Mouse (Mus musculus) thymus, postnatal 4 days (tissue): ENCODE data around the gene Rasal1.

Source experiments
- DNase-seq: peaks from one replicate; pipeline ENCODE4 v3.0.0; 2021

The Rasal1 gene

DNA sequence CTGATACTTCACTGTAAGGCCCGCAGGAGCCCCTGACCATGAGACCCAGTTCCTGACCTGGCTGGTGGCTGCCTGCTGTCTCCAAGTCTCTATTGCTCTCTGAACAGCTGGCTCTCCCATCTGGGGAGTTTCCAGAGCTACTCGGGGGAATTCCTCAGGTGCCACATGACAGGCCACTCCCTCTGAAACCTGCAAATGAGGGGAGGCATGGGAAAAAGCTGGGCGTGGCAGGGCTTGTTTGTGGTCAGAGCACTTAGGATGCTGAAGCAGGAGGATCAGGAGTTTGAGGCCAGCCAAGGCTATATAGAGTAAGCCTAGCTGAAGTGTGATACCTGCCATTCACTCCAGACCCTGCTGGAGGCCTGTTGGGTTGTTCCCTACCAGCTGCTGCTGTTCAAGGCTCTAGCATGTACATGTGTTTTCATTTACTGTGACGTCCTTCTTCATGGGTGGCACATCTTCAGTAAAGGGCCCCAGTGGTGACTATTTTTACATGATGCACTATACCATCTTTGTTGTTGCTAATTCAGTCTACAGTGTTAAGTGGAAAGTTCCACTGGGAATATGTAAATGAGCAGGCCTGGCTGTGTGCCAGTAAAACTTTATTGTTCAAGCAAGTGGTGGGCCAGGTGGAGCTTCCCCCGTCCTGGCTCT, 26.3 kb upstream of the Rasal1 start:
- DNase-seq = peak; percentile 48

DNA sequence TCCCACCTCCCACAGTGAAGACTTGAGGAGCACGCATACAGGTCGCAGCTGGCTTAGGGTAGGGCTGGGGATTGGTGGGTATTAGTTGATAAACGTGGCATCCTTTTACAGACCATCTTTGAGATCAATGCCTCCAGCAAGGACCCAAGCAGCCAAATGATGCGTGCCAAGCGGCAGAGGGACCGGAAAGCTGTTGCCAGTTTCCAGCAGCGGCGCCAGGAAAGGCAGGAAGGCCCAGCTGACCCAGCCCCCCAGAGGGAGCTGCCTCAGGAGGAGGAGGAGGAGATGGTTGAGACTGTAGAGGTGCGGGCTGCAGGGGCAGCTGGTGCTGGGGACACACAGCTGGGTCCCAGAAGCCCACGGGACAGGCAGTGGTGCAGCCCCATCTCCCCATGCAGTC, 24.2 kb upstream of the Rasal1 start:
- no peak for DNase-seq

DNA sequence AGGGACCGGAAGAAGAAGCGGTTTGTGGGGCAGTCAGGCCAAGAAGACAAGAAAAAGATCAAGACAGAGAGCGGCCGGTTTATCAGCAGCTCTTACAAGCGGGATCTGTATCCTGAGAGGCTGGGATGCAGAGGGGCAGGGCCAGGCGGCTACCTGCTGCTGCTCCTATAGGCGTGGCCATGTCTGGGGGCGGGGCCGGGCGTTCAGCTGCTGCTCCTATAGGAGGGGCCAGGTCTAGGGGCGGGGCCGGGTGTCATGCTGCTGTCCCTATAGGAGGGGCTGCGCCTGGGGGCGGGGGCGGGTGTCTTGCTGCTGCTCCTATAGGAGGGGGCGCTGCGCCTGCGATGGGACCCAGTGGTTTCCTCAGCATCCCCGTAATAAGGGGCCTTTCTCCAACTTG, 22.2 kb upstream of the Rasal1 start:
- peak; percentile 74 for DNase-seq

DNA sequence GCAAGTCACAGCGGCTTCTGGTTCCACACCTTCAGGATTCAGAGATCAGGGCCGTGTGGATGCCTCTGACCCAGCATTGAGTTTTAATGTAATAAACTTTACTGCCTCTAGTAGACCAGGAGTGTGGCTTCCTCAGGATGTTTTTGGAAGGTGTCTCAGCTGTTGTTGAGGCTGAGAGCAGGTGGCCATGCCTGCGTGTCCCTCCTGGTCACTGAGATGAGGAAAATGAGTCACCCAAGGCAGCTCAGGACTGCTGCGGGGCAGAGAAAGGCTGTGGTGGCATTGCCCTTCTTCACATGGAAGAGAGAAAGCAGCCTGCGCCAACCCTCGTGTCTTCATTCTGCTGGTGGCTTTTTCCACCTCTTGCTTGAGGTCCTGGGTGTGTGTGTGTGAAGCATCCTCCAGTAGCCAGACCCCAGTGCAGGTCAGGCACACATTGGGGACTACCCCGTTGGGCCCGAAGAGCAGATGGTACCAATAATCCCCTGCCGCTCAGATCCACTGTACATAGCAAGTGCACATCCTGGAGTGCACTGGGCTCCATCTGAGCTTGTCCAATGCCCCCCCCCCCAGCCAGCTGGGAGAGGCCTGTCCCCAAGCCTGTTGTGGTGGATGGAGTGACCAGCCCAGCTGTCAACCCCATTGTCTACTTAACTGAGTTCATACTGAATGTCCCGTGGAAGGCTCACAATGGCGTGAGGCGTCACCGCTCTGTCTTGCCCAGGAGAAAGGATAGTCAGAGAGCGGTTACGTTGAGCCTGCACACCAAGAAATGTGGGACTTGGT, 20.9 kb upstream of the Rasal1 start:
- DNase-seq = no peak

DNA sequence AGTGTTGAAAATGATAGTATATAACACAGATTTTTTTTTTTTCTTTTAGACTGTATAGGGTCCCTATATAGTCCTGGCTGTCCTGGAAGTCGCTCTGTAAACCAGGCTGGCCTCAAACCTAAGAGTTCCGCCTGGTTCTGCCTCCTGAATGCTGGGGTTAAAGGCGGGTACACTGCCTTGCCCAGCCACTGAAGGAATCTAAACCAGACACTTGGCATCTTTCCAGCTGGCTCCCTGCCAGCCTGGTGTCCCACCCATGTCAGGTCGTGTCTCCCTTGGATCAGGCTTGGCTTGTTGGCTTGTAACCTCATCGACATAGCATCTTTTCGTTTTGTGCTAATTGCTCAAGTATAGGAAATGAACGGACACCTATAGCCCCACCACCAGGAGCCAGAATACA, 20.0 kb upstream of the Rasal1 start:
- DNase-seq = no peak

DNA sequence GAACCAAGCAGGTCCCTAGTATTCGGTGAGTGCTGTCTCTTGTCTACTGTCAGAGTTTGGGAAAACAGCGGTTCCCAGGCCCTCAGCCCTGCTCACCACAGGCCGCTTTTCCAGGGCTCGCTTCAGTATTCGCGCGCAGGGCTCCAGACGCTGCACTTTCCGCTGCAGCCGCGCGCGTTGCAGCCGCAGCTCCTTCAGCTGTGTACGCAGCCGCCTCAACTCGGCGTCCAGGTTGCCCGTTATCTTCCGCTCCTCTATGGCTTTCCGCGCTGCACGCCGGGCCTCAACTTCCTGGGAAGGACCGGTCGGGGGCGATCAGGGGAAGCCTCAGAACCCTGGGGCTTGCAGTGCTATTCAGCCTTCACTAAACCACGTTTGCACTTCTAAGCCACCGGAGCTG, 17.5 kb upstream of the Rasal1 start:
- DNase-seq = peak; percentile 69

DNA sequence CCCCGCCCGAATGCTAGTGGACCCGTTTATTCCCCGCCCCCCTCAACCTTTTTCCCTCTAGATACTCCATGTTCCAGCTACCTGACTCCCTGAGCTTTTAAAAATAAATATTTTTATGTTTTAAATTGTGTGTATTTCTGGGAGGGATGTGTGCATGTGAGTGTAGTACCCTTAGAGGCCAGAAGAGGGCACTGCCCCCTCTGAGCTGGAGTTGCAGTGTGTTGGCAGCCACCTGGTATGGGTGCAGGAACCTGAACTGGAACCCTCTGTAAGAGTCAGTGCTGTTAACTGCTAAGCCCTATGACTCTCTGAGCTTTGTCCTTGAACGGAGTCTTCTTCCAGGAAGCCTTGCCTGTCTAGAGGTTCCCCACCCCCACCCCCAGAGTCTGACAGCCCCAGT, 16.7 kb upstream of the Rasal1 start:
- peak; percentile 16 for DNase-seq

DNA sequence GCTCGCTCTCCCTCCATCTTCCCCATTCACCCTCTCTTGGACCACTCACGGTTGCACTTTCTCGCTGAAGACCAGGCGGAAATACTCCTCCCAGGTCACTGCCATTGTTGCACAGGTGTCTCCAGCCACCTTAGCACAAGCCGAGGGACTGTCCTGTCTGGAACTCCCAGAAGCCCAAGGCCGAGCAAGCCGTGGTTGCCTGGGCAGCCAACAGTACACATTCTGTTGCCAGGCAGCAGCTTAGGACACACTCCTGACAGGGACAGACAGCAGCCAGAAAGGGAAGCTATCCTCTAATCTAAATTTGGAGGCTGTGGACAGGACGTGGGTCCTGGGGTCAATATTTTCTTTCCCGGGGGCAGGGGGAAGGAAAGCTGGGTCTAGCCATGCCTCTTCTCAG, 14.5 kb upstream of the Rasal1 start, which contains the start of gene Cfap73:
Gene Cfap73, minus strand, starts transcription at position 105 of the 400 bp plus-strand sequence.
- DNase-seq = no peak

DNA sequence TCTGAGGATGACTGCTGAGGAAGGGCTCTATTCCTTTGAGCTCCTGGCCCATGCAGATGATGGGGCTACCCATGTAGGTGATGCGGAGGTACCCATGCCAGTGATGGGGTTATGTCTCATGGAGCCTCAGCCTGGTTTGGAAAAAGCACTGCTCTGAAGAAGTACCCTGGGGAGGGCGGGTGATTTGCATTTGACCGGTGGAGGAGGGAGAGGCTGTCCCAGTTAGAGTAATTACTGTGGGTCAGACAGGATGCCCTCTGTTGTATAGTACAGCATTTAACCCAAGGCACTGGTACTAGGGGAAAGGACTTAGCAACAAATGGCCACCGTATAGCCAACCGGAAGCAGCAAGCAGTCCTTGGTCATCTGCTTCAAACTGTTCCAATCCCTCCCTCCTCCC, 13.8 kb upstream of the Rasal1 start:
- no peak for DNase-seq

DNA sequence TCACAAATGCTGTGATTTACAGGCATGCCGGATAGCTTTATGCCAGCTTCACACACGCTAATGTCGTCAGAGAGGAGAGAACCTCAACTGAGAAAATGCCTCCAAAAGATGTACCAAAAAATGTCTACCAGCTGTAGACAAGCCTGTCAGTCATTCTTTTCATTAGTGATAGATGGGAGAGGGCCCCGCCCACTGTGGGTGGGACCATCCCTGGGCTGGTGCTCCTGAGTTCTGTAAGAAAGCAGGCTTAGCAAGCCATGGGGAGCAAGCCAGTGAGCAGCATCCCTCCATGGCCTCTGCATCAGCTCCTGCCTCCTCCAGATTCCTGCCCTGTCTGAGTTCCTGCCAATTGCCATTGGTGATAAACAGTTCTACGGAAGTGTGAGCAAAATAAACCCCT, 13.0 kb upstream of the Rasal1 start:
- no peak for DNase-seq

DNA sequence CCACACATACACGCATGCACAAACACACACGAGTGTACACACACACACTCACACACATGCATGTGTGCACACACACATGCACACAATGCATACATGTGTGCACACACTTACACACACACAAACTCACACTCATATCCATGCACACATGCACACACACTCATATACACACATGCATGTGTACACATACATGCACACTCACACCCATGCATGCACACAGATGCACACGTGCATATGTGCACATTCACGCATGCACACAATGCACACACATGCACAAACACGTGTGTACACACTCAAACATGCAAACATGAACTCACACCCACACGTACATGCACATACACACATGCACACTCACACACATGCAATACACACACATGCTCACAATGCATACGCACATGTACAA, 8.5 kb upstream of the Rasal1 start:
- no peak for DNase-seq

DNA sequence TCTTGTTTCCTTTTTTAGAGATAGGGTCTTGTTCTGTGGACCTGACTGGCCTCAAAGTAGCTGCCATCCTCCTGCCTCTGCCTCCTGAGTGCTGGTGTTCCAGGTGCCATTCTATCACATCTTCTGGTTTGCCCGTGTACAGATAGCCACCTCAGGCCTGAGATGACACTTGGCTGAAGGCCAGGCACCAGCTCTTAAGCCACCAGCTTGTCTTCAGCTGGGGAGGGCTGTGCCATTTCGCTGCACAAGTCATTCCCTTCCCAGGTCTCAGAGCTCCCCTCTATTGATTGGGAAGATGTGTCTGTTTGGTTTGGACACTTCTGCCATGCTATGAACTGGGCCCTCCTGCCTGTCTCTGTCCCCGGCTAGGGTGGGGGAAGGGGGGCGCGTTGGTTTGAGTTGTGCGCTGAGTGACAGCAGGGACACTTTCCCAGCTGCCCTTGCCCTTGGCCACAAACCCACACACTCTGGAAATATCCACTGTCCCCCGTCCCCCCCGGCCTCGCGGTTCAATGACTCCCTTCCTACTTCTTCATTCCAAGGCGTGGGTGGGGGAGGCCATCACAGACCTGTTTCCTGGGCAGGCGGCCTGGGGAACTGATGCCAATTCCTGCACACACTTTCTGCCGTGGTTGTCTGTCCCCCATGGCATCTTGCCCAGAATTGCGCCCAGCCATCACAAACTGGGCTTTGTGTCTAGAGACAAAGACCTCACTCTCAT, 5.1 kb upstream of the Rasal1 start:
- no peak for DNase-seq

DNA sequence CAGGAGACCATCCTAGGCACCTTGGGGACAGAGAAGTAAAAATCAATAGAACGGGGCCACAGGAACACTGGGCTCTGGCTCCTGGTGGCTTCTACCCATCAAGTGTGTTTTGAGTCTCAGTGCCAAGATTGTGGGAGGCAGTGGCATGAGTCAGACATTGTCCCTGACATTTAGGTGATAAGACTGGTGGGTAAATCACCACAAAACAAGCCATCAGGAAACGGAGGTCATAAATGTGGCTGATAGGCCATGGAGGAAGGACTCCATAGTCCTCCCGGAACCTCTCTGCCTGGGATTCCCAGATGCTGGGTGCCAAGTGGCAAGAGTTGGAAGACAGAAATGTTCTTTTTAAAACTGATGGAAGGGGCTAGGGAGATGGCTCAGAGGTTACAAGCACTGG, 4.4 kb upstream of the Rasal1 start:
- no peak for DNase-seq

DNA sequence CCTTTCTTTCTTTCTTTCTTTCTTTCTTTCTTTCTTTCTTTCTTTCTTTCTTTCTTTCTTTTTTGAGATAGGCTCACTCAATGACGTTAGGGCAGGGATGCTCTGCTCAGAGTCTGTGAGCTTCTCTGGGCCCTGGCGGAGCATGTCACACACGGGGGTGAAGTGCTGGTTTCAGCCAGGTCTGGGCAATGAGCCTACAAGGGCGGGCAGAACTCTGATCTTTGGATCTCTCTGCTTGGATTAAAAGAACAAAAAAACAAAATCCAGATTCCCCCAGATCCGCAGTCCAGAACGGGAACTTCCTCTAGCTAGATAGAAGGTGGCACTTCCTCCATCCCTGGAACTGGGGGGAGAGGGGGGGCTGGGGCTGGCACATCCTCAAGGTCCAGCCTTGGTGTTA, 2.8 kb upstream of the Rasal1 start:
- no peak for DNase-seq

DNA sequence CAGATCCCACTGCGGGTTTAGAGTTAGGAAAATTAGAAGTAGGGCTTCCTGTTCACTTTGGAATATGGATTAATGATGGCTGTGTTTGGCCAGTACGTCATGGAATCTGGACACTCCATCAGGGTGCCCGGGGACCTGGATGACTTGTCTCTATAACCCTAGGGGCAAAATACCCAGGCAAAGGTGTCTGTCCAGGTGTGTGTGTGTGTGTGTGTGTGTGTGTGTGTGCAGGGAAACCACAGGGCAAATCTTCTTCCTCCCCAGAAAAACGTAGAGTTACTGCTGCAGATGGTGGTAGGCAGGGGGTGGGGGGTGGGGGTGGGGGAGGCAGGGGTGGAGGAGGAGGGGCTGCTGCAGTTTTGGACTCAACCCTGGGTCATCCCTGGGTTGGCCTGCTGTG, 1.3 kb upstream of the Rasal1 start:
- DNase-seq = peak; percentile 37

DNA sequence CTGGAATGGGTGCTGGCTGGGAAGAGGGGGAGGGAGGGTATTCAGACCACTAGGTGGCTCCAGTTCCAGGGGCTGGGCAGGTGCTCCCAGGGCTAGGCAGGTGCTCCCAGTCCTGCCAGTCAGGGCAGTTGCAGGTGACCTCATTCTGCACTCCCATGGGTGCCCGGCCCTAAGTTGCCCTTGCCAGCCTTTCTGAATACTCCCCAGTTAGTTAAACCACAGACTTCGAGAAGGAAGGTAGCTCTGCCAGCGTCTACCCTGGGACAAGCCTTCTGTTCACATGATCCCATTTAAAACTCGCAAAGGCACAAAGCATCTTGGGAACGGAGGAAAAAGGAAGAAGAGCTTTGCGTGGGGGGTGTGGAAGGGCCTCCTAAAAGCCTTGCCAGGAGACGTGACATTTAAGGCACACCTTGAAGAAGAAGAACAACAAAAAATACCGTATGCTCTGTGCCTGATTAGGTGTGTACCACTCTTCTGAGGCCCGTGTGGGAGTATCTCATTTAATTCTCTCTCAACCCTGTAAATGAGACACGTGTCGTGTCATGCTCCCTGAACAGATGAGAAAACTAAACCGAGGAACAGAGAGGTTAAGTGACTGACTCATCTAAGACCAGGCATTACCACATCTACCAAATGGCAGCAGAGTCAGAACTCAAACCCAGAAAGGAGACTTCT, 659 bp upstream of the Rasal1 start:
- peak; percentile 58 for DNase-seq

DNA sequence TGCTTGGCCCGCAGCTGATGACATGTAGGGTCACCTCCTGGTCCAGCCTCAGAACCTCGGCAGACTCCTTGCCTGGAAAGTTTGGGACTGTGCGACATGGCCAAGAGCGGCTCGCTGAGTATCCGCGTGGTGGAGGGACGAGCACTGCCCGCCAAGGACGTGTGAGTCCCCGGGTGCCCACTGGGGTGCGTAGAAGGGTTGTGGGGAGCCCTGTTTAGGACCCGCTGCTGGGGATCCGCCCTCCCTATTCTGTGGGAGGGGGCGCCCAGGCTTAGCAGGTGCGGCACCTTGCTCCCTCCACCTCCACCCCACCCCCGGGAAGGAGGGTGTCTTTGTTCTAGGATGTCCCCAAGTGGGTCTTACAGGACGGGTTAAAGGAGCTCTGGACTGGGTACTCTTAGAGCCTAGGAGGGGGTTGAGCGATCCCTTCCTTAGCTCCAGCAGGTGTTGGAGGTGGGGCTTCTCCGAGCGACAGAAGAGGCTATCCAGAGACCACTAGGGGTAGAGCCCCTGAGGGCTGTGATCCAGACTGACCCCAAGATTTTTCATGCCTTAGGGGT, 842 bp downstream of the Rasal1 start:
- peak; percentile 75 for DNase-seq

DNA sequence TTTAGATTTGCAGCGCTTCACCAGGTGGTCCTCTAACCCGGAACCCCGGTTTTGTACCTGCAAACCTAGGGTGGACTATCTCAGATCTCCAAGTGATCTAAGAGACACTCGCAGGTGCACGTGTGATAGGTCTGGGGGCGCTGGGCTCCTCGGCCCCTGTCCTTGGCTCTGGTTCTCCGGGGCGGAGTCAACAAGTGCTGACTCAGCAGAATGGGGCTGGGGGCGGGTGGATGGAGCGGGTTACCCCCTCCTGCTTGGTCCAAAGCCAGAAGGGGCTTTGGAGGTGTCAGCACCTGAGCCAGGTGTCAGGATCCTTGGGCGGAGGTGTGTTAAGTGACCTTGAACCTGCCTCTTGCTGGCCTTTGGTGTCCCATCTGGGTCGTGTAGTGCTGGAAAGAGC, 1.3 kb downstream of the Rasal1 start:
- peak; percentile 52 for DNase-seq

DNA sequence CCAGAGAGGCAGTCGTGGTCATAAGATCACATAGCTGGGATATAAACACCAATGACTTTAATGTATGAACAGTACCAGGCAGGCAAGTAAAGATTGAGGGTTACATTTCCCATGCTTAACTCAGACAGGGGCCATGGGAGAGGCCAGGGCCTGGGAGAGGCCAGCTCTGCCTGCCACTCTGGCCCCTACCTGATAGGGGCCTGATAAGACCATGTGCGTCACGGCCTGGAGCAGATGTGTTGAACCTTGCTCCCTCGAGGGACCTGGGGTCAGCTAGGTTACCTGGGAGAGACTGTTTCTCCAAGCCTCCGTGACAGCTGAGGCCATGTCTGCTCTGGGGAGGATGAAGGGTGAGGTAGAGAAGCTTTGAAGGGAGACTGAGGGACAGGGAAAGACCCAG, 2.6 kb downstream of the Rasal1 start:
- DNase-seq = no peak

DNA sequence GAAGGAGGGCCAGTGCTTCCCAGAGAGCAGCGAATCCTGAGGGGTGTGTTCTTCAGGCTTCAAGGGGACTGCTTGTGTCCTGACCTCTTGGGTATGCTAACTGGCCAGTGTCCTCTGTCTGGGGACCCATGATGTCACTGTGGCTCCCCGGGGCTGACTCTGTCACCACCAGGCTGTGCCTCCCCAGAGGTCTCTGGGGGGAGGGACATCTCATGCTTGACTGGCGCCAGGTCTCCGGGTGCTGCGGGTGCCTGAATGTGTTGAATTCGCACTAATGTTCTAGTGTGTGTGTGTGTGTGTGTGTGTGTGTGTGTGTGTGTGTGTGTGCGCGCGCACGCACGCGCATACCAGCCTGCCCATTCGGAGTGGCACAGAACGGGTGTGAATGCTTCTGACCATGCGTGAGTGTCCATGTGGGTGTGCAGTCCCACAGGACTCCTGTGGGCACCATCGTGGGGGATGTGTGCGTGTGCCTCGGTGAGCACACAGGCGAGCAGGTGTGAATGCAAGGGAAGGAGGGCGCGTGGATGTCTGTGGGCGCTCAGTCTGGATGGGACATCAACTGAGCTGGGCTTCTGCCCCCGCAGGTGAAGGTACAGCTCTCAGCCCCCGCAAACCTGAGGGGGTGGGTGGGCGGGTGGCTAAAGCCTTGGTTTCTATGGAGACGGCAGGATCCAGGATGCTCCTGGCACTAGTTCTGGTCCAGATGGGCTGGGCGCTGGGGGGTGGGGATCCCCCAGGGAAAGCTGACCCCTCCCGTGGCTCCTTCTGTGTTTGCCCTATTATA, 4.5 kb downstream of the Rasal1 start:
- no peak for DNase-seq

DNA sequence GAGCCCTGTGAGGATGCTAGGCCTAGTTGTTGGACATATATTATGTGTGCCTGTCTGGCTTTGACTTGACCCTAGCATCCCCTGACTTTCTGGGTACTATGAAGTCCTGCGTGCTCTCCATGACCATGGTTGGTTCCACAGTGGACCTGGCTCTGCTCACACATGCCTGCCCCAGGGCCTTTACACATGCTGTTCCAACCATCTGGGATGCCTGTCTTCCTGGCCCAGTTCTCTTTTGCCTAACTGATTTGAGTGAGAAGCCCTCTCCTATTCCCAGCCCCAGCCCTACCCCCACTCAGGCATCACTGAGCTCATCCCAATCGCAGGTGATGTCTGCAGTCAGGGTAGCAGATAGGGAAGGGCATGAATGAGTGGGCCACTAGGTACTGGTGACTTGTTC, 5.3 kb downstream of the Rasal1 start:
- DNase-seq = no peak

DNA sequence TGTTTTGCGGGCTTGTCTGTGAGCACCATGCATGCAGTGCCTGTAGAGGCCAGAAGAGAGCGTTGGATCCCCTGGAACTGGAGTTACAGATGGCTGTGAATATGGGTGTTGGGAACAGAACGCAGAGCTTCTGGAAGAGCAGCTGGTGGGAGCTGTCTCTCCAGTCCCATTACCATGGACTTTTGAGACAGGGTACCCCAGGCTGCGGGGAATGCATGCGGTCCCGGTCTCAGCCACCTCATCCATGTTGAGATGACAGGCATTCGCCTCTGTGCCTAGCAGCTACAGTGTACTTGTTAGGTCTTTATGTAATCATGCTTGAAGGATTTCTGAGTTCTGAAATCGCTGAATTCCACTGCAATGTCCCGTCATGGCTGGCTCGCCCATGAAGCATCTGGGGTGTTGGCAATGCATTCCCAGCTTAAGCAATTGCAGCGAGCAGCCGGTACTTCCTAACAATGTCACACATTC, 7.7 kb downstream of the Rasal1 start:
- no peak for DNase-seq
